Mouse (Mus musculus) G1E (cell line): Measurements from ENCODE around the gene Sema7a.

Experiments
- CTCF ChIP-seq: IDR thresholded peaks from 2 replicates; pipeline ENCODE4 v1.5.1; 2012; ENCODE audit warnings: low read depth, low read length, inconsistent platforms, mixed read lengths
- GATA1 ChIP-seq: IDR thresholded peaks from 2 replicates; pipeline ENCODE4 v1.6.1; 2012; ENCODE audit warnings: borderline replicate concordance, low read length, inconsistent platforms, mixed read lengths
- GATA2 ChIP-seq: IDR thresholded peaks from 2 replicates; pipeline ENCODE4 v1.6.1; 2012; ENCODE audit warnings: low read depth, low read length, inconsistent platforms, borderline replicate concordance
- POLR2AphosphoS5 ChIP-seq: IDR thresholded peaks from 2 replicates; pipeline ENCODE4 v1.6.1; 2012; ENCODE audit warnings: low read depth, low read length, inconsistent platforms; ENCODE audit not compliant: insufficient replicate concordance
- TAL1 ChIP-seq: conservative IDR thresholded peaks from 2 replicates; pipeline ENCODE4 v1.6.1; 2012; ENCODE audit warnings: low read depth, low read length, inconsistent platforms, mixed read lengths

DNA sequence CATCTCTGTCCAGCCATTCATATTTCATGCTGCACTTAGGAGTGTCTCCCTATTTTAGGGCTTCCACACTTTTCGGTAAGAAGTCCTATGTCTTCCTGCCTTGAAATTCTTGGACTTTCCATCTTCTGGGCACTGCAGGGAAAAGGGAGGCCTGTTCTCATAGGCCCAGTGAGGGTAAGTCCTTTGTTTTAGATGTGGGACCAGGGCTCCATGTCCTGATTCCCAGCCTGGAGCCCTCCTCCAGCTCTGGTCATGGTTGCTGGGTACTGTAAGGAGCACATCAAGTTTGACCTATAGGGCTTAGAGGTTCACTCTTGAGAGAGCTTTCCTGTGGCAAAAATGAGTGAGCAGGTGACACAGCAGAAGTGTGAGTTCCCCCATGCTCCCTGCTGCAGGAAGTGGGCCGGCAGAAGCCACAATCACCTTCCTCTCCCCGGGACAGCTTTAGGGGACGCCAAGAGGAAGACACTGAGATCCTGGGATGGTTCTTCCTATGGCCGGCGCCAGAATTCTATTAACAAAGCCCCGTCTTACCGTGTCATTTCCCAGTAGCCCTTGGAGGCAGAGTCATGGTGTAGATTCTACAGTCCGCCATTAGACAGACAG, 28.4 kb downstream of the Sema7a start:
- TF ChIP-seq GATA1 (no peak), CTCF (no peak), POLR2AphosphoS5 (no peak), TAL1 (no peak), GATA2 (no peak)
